Mouse (Mus musculus): ENCODE results near the gene Polg2.

DNA sequence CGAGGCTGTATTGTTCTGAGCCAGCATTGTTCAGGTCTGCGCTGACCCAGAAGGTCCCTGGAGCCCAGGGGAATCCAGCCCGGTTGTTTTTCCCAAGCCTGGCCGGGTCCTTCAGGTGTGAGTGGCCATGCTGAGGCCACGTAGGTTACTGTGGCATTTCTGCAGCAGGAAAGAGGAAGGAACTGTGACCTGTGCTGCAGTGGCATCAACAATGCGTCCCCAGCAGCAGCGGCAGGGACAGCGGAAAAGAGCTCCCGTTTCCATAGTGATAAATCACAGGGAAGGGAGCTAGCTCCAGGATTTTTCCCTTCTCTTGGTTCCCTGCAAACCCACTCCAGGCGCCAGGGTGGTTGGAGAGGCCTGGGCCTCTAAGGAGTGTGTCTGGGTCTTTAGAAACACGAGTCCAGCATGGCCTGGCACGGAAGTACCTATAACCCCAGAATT is 42.1 kb downstream of the Polg2 start:
- TF ChIP-seq CTCF (conservative IDR thresholded peaks at IDR 0.05; ENCODE audit: insufficient read depth, insufficient read length, low read depth, low read length) (no peak), POLR2A (IDR thresholded peaks at IDR 0.05; ENCODE audit: low read depth, low read length) (no peak)

Data from kidney, adult 2 months (tissue).